Mouse (Mus musculus): ENCODE data around the gene Tmem260.

Gene Tmem260

DNA sequence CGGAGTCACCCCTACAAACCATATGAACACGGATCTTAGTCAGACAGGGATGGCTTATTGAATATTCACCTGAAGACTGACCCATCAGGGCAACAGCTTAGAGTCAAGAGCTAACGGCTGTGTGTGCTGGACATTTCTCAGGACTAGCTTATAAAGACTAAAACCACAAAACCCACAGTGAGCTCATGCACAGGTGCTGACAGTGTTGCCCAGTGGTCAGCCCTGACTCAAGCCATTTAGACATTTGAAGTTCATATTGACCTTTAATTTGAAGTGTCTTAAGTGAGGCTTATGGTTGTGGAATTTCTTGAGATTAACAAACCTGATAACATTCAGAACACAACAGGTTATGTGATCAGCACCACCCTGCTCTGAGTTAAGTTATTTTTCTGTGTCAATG lies 100.1 kb downstream of the Tmem260 start:
- no peak for DNase-seq (ENCODE audit: extremely low read depth, insufficient read length, low spot score)

DNA sequence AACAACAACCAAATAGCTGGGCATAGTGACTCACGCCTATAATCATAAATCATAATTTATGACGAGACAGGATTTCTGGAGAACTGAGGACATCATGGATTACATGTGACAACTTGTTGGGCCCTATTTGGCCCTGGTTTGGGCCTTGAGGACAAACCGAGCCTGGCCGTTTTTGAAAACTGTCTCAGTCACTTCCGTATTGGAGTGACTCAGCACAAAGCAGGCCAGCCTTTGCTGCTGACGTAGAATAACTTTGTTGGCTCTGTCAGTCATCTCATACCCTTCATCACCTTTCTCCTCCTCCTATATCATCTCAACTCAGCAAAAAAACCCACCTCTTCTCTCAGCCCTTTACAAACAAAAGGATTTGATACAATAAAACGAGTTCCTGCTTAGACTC lies 103.8 kb downstream of the Tmem260 start:
- DNase-seq (ENCODE audit: extremely low read depth, insufficient read length, low spot score) = no peak

DNA sequence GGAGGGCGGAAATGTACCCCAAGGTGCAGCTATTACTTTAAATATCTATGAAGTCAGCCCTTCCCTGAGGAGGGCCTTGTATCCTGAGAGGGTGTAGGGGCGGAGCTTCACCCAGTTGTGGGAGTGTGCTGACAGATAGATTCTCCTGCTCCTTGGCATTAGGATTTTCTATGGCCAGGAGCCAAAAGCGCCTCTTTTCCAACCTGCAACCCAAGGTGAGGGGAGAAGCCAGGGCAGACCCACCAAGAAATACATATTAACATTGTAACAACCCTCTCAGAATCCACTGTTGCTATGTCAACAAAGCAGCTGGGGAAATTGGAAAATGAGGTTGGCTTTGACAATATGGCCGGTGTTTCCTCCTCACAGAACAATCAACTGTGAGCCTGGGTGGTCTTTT lies 107.3 kb downstream of the Tmem260 start:
- DNase-seq (ENCODE audit: extremely low read depth, insufficient read length, low spot score) = no peak

DNA sequence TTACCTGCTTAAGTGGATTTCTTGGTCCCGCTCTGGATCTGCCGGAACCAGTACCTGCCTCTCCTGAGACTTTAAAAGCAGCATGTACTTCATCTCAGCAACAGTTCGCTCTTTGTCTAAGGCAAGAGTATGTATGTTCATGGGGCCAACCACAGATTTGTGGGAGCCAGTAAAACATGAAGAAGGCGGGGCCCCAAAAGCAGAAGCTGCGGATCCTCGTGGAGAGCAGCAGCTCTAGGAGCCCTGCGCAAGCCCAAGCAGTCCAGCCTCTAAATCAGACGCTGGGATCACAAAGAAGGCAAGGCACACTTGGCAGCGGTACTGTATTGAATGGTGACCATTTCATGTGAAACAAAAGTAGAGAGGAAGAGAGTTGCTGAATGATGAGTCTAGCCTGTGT lies 107.8 kb downstream of the Tmem260 start:
- DNase-seq (ENCODE audit: extremely low read depth, insufficient read length, low spot score) = no peak

DNA sequence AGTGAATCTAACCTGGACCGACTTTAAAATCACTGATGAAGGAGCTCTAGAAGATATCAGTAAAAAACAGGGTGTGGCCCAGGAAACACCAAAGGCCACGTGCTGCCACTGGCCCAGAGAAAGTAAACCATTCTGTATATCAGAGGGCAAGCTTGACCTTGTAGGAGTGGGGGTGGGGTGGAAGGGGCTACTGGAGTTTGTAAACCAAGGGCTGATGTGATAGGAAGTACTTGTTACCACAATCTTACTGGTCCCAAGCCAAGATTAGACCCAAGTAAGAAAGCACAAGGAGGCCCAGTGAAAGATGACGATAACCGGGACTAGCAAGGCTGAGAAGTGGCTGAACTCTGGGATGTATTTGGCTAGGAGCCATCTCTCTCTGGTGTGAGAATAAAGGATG lies 113.1 kb downstream of the Tmem260 start:
- no peak for DNase-seq (ENCODE audit: extremely low read depth, insufficient read length, low spot score)

DNA sequence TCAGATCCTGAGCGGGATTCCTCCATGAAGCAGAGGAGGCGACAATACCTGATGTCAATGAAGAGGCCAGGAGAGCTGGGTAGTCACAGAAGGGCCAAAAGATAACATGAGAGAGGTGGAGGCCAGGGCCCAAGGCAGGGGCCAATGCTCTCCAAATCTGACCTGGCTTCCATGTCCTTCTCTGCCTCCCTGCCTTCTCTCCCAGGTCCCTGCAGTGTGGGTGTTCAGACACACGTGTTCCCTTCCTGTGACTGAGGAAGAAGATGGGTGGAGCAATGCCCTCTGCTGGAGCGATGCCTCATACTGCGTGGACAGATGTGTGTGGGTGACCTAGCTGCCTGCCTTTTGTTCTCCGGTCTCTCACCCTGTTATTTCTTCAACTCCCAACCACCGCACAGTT lies 113.8 kb downstream of the Tmem260 start:
- no peak for DNase-seq (ENCODE audit: extremely low read depth, insufficient read length, low spot score)

DNA sequence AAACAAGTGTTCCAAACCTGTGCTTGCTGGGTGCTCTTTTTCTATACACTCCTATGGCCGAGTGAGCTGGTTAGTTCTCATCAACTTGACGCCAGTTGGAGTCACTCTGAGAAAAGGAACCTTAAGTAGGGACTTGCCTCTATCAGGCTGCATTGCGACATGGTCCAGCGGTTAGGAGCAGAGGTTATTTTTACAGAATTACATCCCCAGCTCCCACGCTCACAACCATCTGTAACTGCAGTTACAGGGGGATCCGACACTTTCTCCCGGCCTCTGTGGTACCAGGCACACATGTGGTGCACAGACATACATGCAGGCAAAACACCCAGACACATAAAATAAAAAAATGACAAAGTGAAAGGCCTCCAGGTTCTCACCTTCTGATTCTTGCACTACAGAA lies 120.7 kb downstream of the Tmem260 start:
- DNase-seq (ENCODE audit: extremely low read depth, insufficient read length, low spot score) = no peak
